Mouse (Mus musculus) CH12.LX (cell line): ENCODE measurements around the gene Lca5. TPM values are rescaled to one million over a fixed set of nuclear protein-coding genes. Genes with fewer than 3 reads are reported as not detected.

Experiments
- DNase-seq: peaks from one replicate; pipeline ENCODE4 v3.0.0-alpha.2; 2013; ENCODE audit errors: extremely low read depth
- H3K27ac ChIP-seq: 2 replicates; pipeline ENCODE4 v1.5.1; 2012; ENCODE audit warnings: low read depth, mild to moderate bottlenecking, control low read depth, moderate library complexity; ENCODE audit not compliant: insufficient read depth
- H3K27me3 ChIP-seq: replicated peaks from 2 replicates; pipeline ENCODE3; 2012; ENCODE audit warnings: inconsistent platforms
- H3K36me3 ChIP-seq, 2 experiments: replicated peaks in 1 of 2; 2 replicates each; pipeline versions ENCODE3 to v1.6.1; 2012; ENCODE audit warnings: inconsistent platforms in 1 of 2, low read length in 1 of 2, mild to moderate bottlenecking in 1 of 2, mixed read lengths in 1 of 2, moderate library complexity in 1 of 2; ENCODE audit not compliant: control insufficient read depth in 1 of 2, insufficient read depth in 1 of 2
- H3K4me1 ChIP-seq, 2 experiments: 2 replicates each; pipeline ENCODE4 v1.6.1; 2012; ENCODE audit warnings: inconsistent platforms in 1 of 2, moderate library complexity in 1 of 2; ENCODE audit not compliant: insufficient read depth in 2 of 2, control insufficient read depth in 1 of 2
- H3K4me2 ChIP-seq: 2 replicates; pipeline ENCODE4 v1.6.1; 2012; ENCODE audit warnings: low read depth, mild to moderate bottlenecking, control low read depth; ENCODE audit not compliant: poor library complexity, insufficient read depth, severe bottlenecking
- H3K4me3 ChIP-seq, 3 experiments: fragments of 150-350 bp in 1 of 3; sonication (generic) in 1 of 3; replicated peaks in 1 of 3; 2 replicates each; pipeline versions ENCODE3 to v1.5.1; 2011 to 2012; ENCODE audit warnings: low read depth in 2 of 3, low read length in 2 of 3, mild to moderate bottlenecking in 2 of 3, moderate library complexity in 2 of 3, control low read depth in 1 of 3, improper control_type of control experiment in 1 of 3, inconsistent platforms in 1 of 3, mixed read lengths in 1 of 3; ENCODE audit not compliant: poor library complexity in 1 of 3
- H3K79me2 ChIP-seq: replicated peaks from 2 replicates; pipeline ENCODE4 v1.6.1; 2012; ENCODE audit warnings: mild to moderate bottlenecking, moderate library complexity; ENCODE audit not compliant: control insufficient read depth, poor library complexity, insufficient read depth, severe bottlenecking; ENCODE audit errors: extremely low read depth
- H3K9ac ChIP-seq: 2 replicates; pipeline ENCODE4 v1.6.1; 2012; ENCODE audit warnings: low read depth, mild to moderate bottlenecking, control low read depth, moderate library complexity; ENCODE audit not compliant: insufficient read depth
- H3K9me3 ChIP-seq: replicated peaks from 2 replicates; pipeline ENCODE3; 2012; ENCODE audit warnings: low read length, inconsistent platforms, mixed read lengths
- BHLHE40 ChIP-seq: IDR thresholded peaks from 2 replicates; pipeline ENCODE4 v1.6.1; 2011; ENCODE audit warnings: mild to moderate bottlenecking, low read depth, low read length, improper control_type of control experiment
- CHD1 ChIP-seq: IDR thresholded peaks from 2 replicates; pipeline ENCODE4 v1.6.1; 2012; ENCODE audit warnings: low read depth, low read length, improper control_type of control experiment, inconsistent platforms
- CHD2 ChIP-seq: IDR thresholded peaks from 2 replicates; pipeline ENCODE4 v1.6.1; 2011; ENCODE audit warnings: low read length, improper control_type of control experiment
- CTCF ChIP-seq, 2 experiments: IDR thresholded peaks in 1 of 2; conservative IDR thresholded peaks in 1 of 2; 2 replicates each; pipeline ENCODE4 v1.5.1; 2011 to 2012; ENCODE audit warnings: low read depth in 2 of 2, low read length in 2 of 2, improper control_type of control experiment in 1 of 2, inconsistent platforms in 1 of 2, mild to moderate bottlenecking in 1 of 2, moderate library complexity in 1 of 2
- EP300 ChIP-seq: IDR thresholded peaks from 2 replicates; pipeline ENCODE4 v1.6.1; 2011; ENCODE audit warnings: low read length, improper control_type of control experiment
- GABPA ChIP-seq: IDR thresholded peaks from 2 replicates; pipeline ENCODE4 v1.6.1; 2012; ENCODE audit warnings: low read depth, low read length, improper control_type of control experiment, inconsistent platforms; ENCODE audit not compliant: insufficient replicate concordance
- HCFC1 ChIP-seq: IDR thresholded peaks from 2 replicates; pipeline ENCODE4 v1.6.1; 2012; ENCODE audit warnings: low read depth, mild to moderate bottlenecking, inconsistent platforms, low read length, improper control_type of control experiment
- JUN ChIP-seq: IDR thresholded peaks from 2 replicates; pipeline ENCODE4 v1.6.1; 2011; ENCODE audit warnings: low read depth, mild to moderate bottlenecking, low read length, improper control_type of control experiment, moderate library complexity; ENCODE audit not compliant: insufficient read depth
- JUND ChIP-seq: conservative IDR thresholded peaks from 2 replicates; pipeline ENCODE4 v1.6.1; 2011; ENCODE audit warnings: low read depth, low read length, improper control_type of control experiment
- MAFK ChIP-seq: IDR thresholded peaks from 2 replicates; pipeline ENCODE4 v1.6.1; 2011; ENCODE audit warnings: low read length, improper control_type of control experiment; ENCODE audit not compliant: insufficient replicate concordance
- MAX ChIP-seq: IDR thresholded peaks from 2 replicates; pipeline ENCODE4 v1.6.1; 2011; ENCODE audit warnings: low read length, improper control_type of control experiment
- MAZ ChIP-seq: IDR thresholded peaks from 2 replicates; pipeline ENCODE4 v1.6.1; 2012; ENCODE audit warnings: low read depth, mild to moderate bottlenecking, inconsistent platforms, low read length, improper control_type of control experiment, moderate library complexity
- MEF2A ChIP-seq: IDR thresholded peaks from 2 replicates; pipeline ENCODE4 v1.6.1; 2014; ENCODE audit warnings: low read depth, mild to moderate bottlenecking, inconsistent platforms, low read length, improper control_type of control experiment, borderline replicate concordance
- NELFE ChIP-seq: IDR thresholded peaks from 2 replicates; pipeline ENCODE4 v1.6.1; 2011; ENCODE audit warnings: low read depth, low read length, improper control_type of control experiment
- NRF1 ChIP-seq: IDR thresholded peaks from 2 replicates; pipeline ENCODE4 v1.6.1; 2014; ENCODE audit warnings: low read depth, mild to moderate bottlenecking, inconsistent platforms, low read length, improper control_type of control experiment, moderate library complexity
- PAX5 ChIP-seq: IDR thresholded peaks from 2 replicates; pipeline ENCODE4 v1.6.1; 2012; ENCODE audit warnings: low read length, inconsistent platforms, mixed read lengths
- POLR2A ChIP-seq: IDR thresholded peaks from 2 replicates; pipeline ENCODE4 v1.6.1; 2011; ENCODE audit warnings: low read depth, mild to moderate bottlenecking, improper control_type of control experiment, low read length
- POLR2AphosphoS2 ChIP-seq: IDR thresholded peaks from 2 replicates; pipeline ENCODE4 v1.6.1; 2011; ENCODE audit warnings: low read depth, low read length, improper control_type of control experiment
- SIN3A ChIP-seq: IDR thresholded peaks from 2 replicates; pipeline ENCODE4 v1.6.1; 2012; ENCODE audit warnings: low read length, improper control_type of control experiment, inconsistent platforms
- TBP ChIP-seq: conservative IDR thresholded peaks from 2 replicates; pipeline ENCODE4 v1.6.1; 2011; ENCODE audit warnings: low read depth, low read length, improper control_type of control experiment
- TCF12 ChIP-seq: IDR thresholded peaks from 2 replicates; pipeline ENCODE4 v1.6.1; 2014; ENCODE audit warnings: low read depth, mild to moderate bottlenecking, inconsistent platforms, low read length, improper control_type of control experiment
- UBTF ChIP-seq: IDR thresholded peaks from 2 replicates; pipeline ENCODE4 v1.6.1; 2012; ENCODE audit warnings: low read depth, mild to moderate bottlenecking, inconsistent platforms, low read length, improper control_type of control experiment, moderate library complexity
- USF1 ChIP-seq: IDR thresholded peaks from 2 replicates; pipeline ENCODE4 v1.6.1; 2014; ENCODE audit warnings: low read depth, mild to moderate bottlenecking, inconsistent platforms, low read length, improper control_type of control experiment
- USF2 ChIP-seq: conservative IDR thresholded peaks from 2 replicates; pipeline ENCODE4 v1.6.1; 2011; ENCODE audit warnings: low read depth, low read length, improper control_type of control experiment
- ZC3H11A ChIP-seq: IDR thresholded peaks from 2 replicates; pipeline ENCODE4 v1.6.1; 2012; ENCODE audit warnings: low read depth, mild to moderate bottlenecking, inconsistent platforms, low read length, improper control_type of control experiment
- ZKSCAN1 ChIP-seq: IDR thresholded peaks from 2 replicates; pipeline ENCODE4 v1.6.1; 2012; ENCODE audit warnings: low read depth, inconsistent platforms, low read length, improper control_type of control experiment, borderline replicate concordance
- ZNF384 ChIP-seq: IDR thresholded peaks from 2 replicates; pipeline ENCODE4 v1.6.1; 2012; ENCODE audit warnings: low read depth, low read length, improper control_type of control experiment, inconsistent platforms
- dilution Hi-C: fragments of 300-500 bp; cut with MboI; formaldehyde crosslinking; loops from 2 replicates; pipeline ENCODE4 v1.14.3; 2020; ENCODE audit warnings: low sequenced_read_pairs; ENCODE audit not compliant: extremely low pct_unique_long_range_greater_than_20kb, extremely low pct_ligation_motif_present
- in situ Hi-C: fragments of 300-500 bp; cut with MboI; formaldehyde crosslinking; loops from 3 replicates; pipeline ENCODE4 v1.14.3; 2019; ENCODE audit warnings: low sequenced_read_pairs, low pct_ligation_motif_present, low pct_unique_long_range_greater_than_20kb, mixed read lengths
- polyA plus RNA-seq: library from polyadenylated mRNA; unstranded; fragments of >175 nt; gene quantifications from 2 replicates; pipeline ENCODE4 v1.2.1, GENCODE M21; 2012; ENCODE audit warnings: low read depth; ENCODE audit not compliant: insufficient read length
- total RNA-seq, 2 experiments: library from RNA; depleted of rRNA; stranded (reverse); fragments of 300-350 nt in 1 of 2; fragments of >200 nt in 1 of 2; gene quantifications; 2 replicates each; pipeline ENCODE4 v1.2.3; 2012 to 2014

Lca5 gene
- total and polyA plus RNA-seq, 3 experiments: 4.1 to 5.5 (median 4.1) TPM

DNA sequence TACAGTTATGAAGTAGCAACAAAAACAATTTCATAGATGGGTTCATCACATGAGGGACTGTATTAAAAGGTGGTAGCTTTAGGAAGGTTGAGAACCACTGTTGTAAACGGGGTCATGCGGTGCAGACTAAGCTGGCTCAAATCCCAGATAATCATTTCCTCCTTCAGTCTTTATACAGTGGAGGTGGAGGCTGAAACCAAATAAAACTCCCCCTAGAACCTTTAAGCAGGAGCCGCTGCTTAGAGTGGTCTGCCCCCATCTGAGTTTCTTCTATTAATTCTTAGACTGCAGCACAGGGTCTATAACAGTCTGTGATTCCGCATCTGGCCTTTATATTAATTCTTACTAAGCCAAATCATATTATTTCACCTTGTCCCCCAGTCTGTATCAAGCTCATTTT, 85.1 kb downstream of the Lca5 start:
- no peak overlapping the region for H3K4me3 ChIP-seq
- in situ Hi-C loops: no loop called here
- TF ChIP-seq USF2 (no peak), CHD1 (no peak), CTCF (conservative IDR thresholded peaks at IDR 0.05 in 1 of 2, IDR thresholded peaks at IDR 0.05 in 1 of 2; ENCODE audit: low read depth in 2 of 2, low read length in 2 of 2) (no peak), TCF12 (no peak), POLR2AphosphoS2 (no peak), TBP (no peak), NELFE (no peak), EP300 (no peak), GABPA (no peak)
- dilution Hi-C loops: no loop called here
- no peak overlapping the region for H3K4me2 ChIP-seq
- no peaks in the 10 kb centered on the region for H3K27me3 ChIP-seq
- no peaks in the 10 kb centered on the region for H3K9me3 ChIP-seq
- no peaks in the 10 kb centered on the region for H3K4me1 ChIP-seq
- no peaks in the 10 kb centered on the region for H3K36me3 ChIP-seq
- no peak for DNase-seq
- H3K9ac ChIP-seq: no peak overlapping the region
- H3K27ac ChIP-seq: no peak overlapping the region
- H3K79me2 ChIP-seq: no peaks in the 10 kb centered on the region

DNA sequence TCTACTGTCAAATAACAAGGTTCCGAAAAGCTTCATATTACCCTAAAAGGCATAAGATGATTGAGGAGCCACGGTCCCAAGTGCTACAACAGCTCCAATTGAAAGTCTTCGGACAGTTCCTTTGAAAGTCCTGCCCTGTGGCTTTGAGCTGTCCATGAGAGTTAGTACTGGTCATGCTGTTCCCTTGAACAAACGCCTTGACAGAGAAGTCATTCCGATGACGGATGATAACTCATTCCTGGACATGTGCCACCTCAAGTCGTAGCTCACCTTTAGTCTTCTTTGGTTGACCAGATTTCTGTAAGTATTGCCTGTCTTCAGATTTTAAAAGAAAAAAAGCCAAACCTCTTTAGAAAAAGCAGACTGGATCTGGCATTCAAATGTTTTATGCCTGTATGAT, 87.6 kb downstream of the Lca5 start:
- Histone ChIP-seq H3K4me3 (no peak overlapping the region), H3K9ac (no peak overlapping the region), H3K4me1 (no peaks in the 10 kb centered on the region), H3K27me3 (no peaks in the 10 kb centered on the region), H3K36me3 (no peaks in the 10 kb centered on the region), H3K79me2 (no peaks in the 10 kb centered on the region), H3K27ac (no peak overlapping the region), H3K9me3 (no peaks in the 10 kb centered on the region), H3K4me2 (no peak overlapping the region)
- TF ChIP-seq POLR2A: no peak
- TF ChIP-seq GABPA: no peak
- TF ChIP-seq MAFK: no peak
- TF ChIP-seq BHLHE40: no peak
- TF ChIP-seq NRF1: no peak
- no peak for TF ChIP-seq MEF2A
- no peak for TF ChIP-seq JUN
- in situ Hi-C loops (no loop called here), dilution Hi-C loops (no loop called here)
- DNase-seq: no peak

DNA sequence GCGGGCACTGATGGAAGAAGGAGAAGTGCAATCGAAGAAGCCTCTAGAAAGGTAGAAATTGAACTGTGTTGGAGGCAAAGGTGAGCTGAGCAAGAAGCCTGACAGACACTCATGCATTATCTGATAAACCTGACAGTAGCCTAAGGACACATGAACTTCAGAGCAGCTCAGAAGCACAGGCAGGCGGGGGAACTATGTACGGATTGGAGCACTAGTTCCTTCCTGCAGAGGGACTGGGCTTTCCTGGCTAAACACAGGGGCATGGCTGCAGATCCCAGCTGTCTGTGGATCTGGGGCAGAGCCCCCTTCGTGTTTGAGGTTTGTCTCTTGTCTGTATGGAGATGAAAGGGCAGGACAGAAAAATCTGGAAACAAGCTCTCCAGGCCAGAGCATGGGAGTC, 89.8 kb downstream of the Lca5 start:
- no peak overlapping the region for H3K4me3 ChIP-seq
- no peak for TF ChIP-seq HCFC1
- TF ChIP-seq ZKSCAN1: no peak
- no peak for TF ChIP-seq ZC3H11A
- no peak for TF ChIP-seq SIN3A
- TF ChIP-seq JUND: no peak
- TF ChIP-seq PAX5: no peak
- no peak for TF ChIP-seq MAZ
- TF ChIP-seq BHLHE40: no peak
- no peak for TF ChIP-seq USF1
- no peak for TF ChIP-seq MAX
- no peak for TF ChIP-seq CHD2
- no peak for TF ChIP-seq ZNF384
- TF ChIP-seq UBTF: no peak
- H3K79me2 ChIP-seq: no peaks in the 10 kb centered on the region
- H3K4me2 ChIP-seq: no peak overlapping the region
- H3K9ac ChIP-seq: no peak overlapping the region
- in situ Hi-C loops: no loop called here
- no peaks in the 10 kb centered on the region for H3K27me3 ChIP-seq
- dilution Hi-C loops: no loop called here
- H3K36me3 ChIP-seq: no peaks in the 10 kb centered on the region
- H3K27ac ChIP-seq: no peak overlapping the region
- H3K9me3 ChIP-seq: no peaks in the 10 kb centered on the region
- DNase-seq: no peak
- H3K4me1 ChIP-seq: no peaks in the 10 kb centered on the region
